23 mouse cellular contexts compared by ENCODE assay signal in genomic region chr8:9335933-9336303, GRCm38 (mm10).
A peak's percentile ranks its signal among the peaks of the same experiment; 100 is the strongest.
DNase-seq lines count a peak whose midpoint lies in the region; ATAC-seq and TF ChIP-seq lines count a peak whose summit lies in the region.
"Had no signal": no experiment of that assay in that cellular context is flagged by ENCODE, and none has a peak within 500 bp of the region (broad histone marks: within the 10 kb centered on the region; RNA-seq: fewer than 3 reads in every experiment).

No protein-coding gene starts in this region.

- H3K9ac ChIP-seq in hindbrain, embryonic 12.5 days: no peak overlapping the region
- H3K9ac ChIP-seq in midbrain, embryonic 11.5 days (ENCODE audit: low read length): no peak overlapping the region
- H3K9ac ChIP-seq in neural tube, embryonic 13.5 days: 0 out of 2 replicates have a peak overlapping the region, but pooled peaks have one; percentile 18
- no peak overlapping the region for H3K9ac ChIP-seq in heart, adult 2 months (ENCODE audit: low read depth, low read length)
- H3K9ac ChIP-seq: embryonic facial prominence, embryonic 15.5 days; heart, embryonic 12.5 days; liver, postnatal 0 days had no signal

- no peak for TF ChIP-seq EP300 in heart, adult 2 months (IDR thresholded peaks at IDR 0.05; ENCODE audit: insufficient read depth, low read depth, low read length)

- H3K27me3 ChIP-seq in hindbrain, embryonic 12.5 days: no peaks in the 10 kb centered on the region
- no peaks in the 10 kb centered on the region for H3K27me3 ChIP-seq in hindbrain, embryonic 10.5 days (ENCODE audit: insufficient read depth, poor library complexity, severe bottlenecking)
- no peaks in the 10 kb centered on the region for H3K27me3 ChIP-seq in midbrain, embryonic 11.5 days (ENCODE audit: control insufficient read depth, insufficient read depth, low read length)
- no peaks in the 10 kb centered on the region for H3K27me3 ChIP-seq in neural tube, embryonic 13.5 days
- no peaks in the 10 kb centered on the region for H3K27me3 ChIP-seq in heart, adult 2 months (ENCODE audit: control insufficient read depth, insufficient read depth, low read length)
- H3K27me3 ChIP-seq: embryonic facial prominence, embryonic 15.5 days had no signal

- H3K4me2 ChIP-seq in hindbrain, embryonic 12.5 days (replicated peaks): no peak overlapping the region
- H3K4me2 ChIP-seq in midbrain, embryonic 11.5 days: no peak overlapping the region
- no peak overlapping the region for H3K4me2 ChIP-seq in neural tube, embryonic 13.5 days
- H3K4me2 ChIP-seq: embryonic facial prominence, embryonic 15.5 days; heart, embryonic 12.5 days had no signal

- H3K36me3 ChIP-seq in hindbrain, embryonic 12.5 days: no peaks in the 10 kb centered on the region
- H3K36me3 ChIP-seq in hindbrain, embryonic 10.5 days: no peaks in the 10 kb centered on the region
- no peaks in the 10 kb centered on the region for H3K36me3 ChIP-seq in midbrain, embryonic 11.5 days (ENCODE audit: control insufficient read depth, insufficient read depth, low read length)
- no peaks in the 10 kb centered on the region for H3K36me3 ChIP-seq in neural tube, embryonic 13.5 days
- H3K36me3 ChIP-seq in heart, adult 2 months (ENCODE audit: control insufficient read depth, insufficient read depth, low read length): no peaks in the 10 kb centered on the region
- H3K36me3 ChIP-seq: embryonic facial prominence, embryonic 15.5 days; forebrain, embryonic 10.5 days; heart, embryonic 12.5 days; limb, embryonic 10.5 days had no signal

- intact Hi-C loops in heart, adult 2 months (cut with DNase I): no loop called here
- intact Hi-C loops in heart, postnatal 14 days (cut with DNase I): no loop called here

- no peak for TF ChIP-seq POLR2A in heart, adult 2 months (IDR thresholded peaks at IDR 0.05; ENCODE audit: insufficient read depth, low read depth, low read length)

- WGBS in hindbrain, embryonic 12.5 days: 41% methylated on average over 6 of the region's 6 CpGs
- 47% methylated on average over 6 of the region's 6 CpGs for WGBS in hindbrain, embryonic 10.5 days
- 20% methylated on average over 6 of the region's 6 CpGs for WGBS in midbrain, embryonic 11.5 days
- WGBS in neural tube, embryonic 13.5 days: 41% methylated on average over 6 of the region's 6 CpGs
- WGBS in heart, adult 2 months: 55% methylated on average over 6 of the region's 6 CpGs

- no peaks in the 10 kb centered on the region for H3K9me3 ChIP-seq in hindbrain, embryonic 12.5 days (replicated peaks)
- H3K9me3 ChIP-seq in hindbrain, embryonic 10.5 days: no peaks in the 10 kb centered on the region
- H3K9me3 ChIP-seq in midbrain, embryonic 11.5 days (ENCODE audit: control insufficient read depth, low read length): no peaks in the 10 kb centered on the region
- H3K9me3 ChIP-seq in neural tube, embryonic 13.5 days: no peaks in the 10 kb centered on the region
- H3K9me3 ChIP-seq: embryonic facial prominence, embryonic 15.5 days; forebrain, embryonic 10.5 days; heart, embryonic 12.5 days; limb, embryonic 10.5 days had no signal

- DNase-seq in embryo, embryonic 10 days (ENCODE audit: low spot score): peak; percentile 19
- DNase-seq in embryo, embryonic 11 days: no peak
- no peak for DNase-seq in hindbrain, embryonic 10.5 days (ENCODE audit: low spot score)
- no peak for DNase-seq in midbrain, embryonic 11.5 days (ENCODE audit: low spot score, missing footprints)
- no peak for DNase-seq in heart, adult 2 months
- DNase-seq in heart, postnatal 14 days: no peak
- DNase-seq: adrenal gland, postnatal 10 days; cerebellum, adult 9-10 months; kidney, adult 2 months; kidney, postnatal 25 days; liver, postnatal 0 days; lung, postnatal 10 days; spleen, adult 18-20 months; thymus, postnatal 4 days had no signal

- 0 out of 2 replicates have a peak overlapping the region, but pooled peaks have one; percentile 66 for H3K27ac ChIP-seq in hindbrain, embryonic 12.5 days
- H3K27ac ChIP-seq in hindbrain, embryonic 10.5 days: no peak overlapping the region
- H3K27ac ChIP-seq in midbrain, embryonic 11.5 days (ENCODE audit: low read depth, low read length): no peak overlapping the region
- peak overlapping the region; percentile 73; the same call in 1 of the 2 replicates for H3K27ac ChIP-seq in neural tube, embryonic 13.5 days (replicated peaks)
- H3K27ac ChIP-seq in heart, adult 2 months: no peak overlapping the region
- H3K27ac ChIP-seq: embryonic facial prominence, embryonic 15.5 days; forebrain, embryonic 10.5 days; left cerebral cortex, adult 2 months; limb, embryonic 10.5 days had no signal

- TF ChIP-seq CTCF in heart, adult 2 months (IDR thresholded peaks at IDR 0.05): no peak

- H3K4me3 ChIP-seq in hindbrain, embryonic 12.5 days: no peak overlapping the region
- H3K4me3 ChIP-seq in hindbrain, embryonic 10.5 days: no peak overlapping the region
- no peak overlapping the region for H3K4me3 ChIP-seq in midbrain, embryonic 11.5 days (ENCODE audit: low read depth, low read length)
- H3K4me3 ChIP-seq in neural tube, embryonic 13.5 days: no peak overlapping the region
- H3K4me3 ChIP-seq in heart, adult 2 months: no peak overlapping the region
- H3K4me3 ChIP-seq: embryonic facial prominence, embryonic 15.5 days; forebrain, embryonic 10.5 days; heart, embryonic 12.5 days; left cerebral cortex, adult 2 months; limb, embryonic 10.5 days had no signal

- ATAC-seq in hindbrain, embryonic 12.5 days (ENCODE audit: low FRiP score): no peak
- peak; percentile 70 for ATAC-seq in midbrain, embryonic 11.5 days (ENCODE audit: low FRiP score)
- peak; percentile 65; the same call in 1 of the 2 replicates for ATAC-seq in neural tube, embryonic 13.5 days (ENCODE audit: low read depth)
- ATAC-seq: activated CD4-positive, CD25-positive, alpha-beta regulatory T cell, adult 4 months; inflammation-experienced regulatory T-cells, adult 6 months; liver, postnatal 0 days had no signal

- no peaks in the 10 kb centered on the region for H3K79me2 ChIP-seq in heart, adult 2 months (replicated peaks; ENCODE audit: control insufficient read depth, insufficient read depth, low read length)

- H3K4me1 ChIP-seq in hindbrain, embryonic 12.5 days: peaks cover 15% of the 10 kb centered on the region
- H3K4me1 ChIP-seq in hindbrain, embryonic 10.5 days (replicated peaks): peaks cover 11% of the 10 kb centered on the region; the same call in 1 of the 2 replicates
- H3K4me1 ChIP-seq in midbrain, embryonic 11.5 days (ENCODE audit: control insufficient read depth, insufficient read depth, low read length): peaks cover 19% of the 10 kb centered on the region
- H3K4me1 ChIP-seq in neural tube, embryonic 13.5 days (replicated peaks): peaks cover 23% of the 10 kb centered on the region
- no peaks in the 10 kb centered on the region for H3K4me1 ChIP-seq in heart, adult 2 months (ENCODE audit: control insufficient read depth, insufficient read depth, low read length)
- H3K4me1 ChIP-seq: embryonic facial prominence, embryonic 15.5 days had no signal

Comparison
In these comparisons a context has a peak if more than half of its experiments do, and no peak if none do; other contexts are left out.
1. H3K27ac ChIP-seq: peak in hindbrain, embryonic 12.5 days (single experiment) and neural tube, embryonic 13.5 days (single experiment); none in hindbrain, embryonic 10.5 days (single experiment), midbrain, embryonic 11.5 days (single experiment) and heart, adult 2 months (single experiment).